Mouse (Mus musculus): ENCODE results near the gene Ccnc. TPM values are rescaled to one million over a fixed set of nuclear protein-coding genes. Genes with fewer than 3 reads are reported as not detected.
A peak's percentile ranks its signal among the peaks of the same experiment; 100 is the strongest.

Gene Ccnc
- polyA plus RNA-seq, 1 experiment from 2014 or later = 17.6 TPM

- H3K27me3 ChIP-seq (ENCODE audit: control insufficient read depth, insufficient read depth, low read depth, low read length) = no peaks in the 10 kb centered on the region
- H3K4me2 ChIP-seq (ENCODE audit: low read depth, low read length) = peak overlapping the region; percentile 54
- H3K4me3 ChIP-seq (ENCODE audit: low read depth, low read length) = peak overlapping the region; percentile 14; the same call in 1 of the 2 replicates
- H3K36me3 ChIP-seq (ENCODE audit: control insufficient read depth, insufficient read depth) = peaks cover 38% of the 10 kb centered on the region
- 33% methylated on average over 12 of the region's 12 CpGs for WGBS (ENCODE audit: insufficient replicate concordance)
- peak; percentile 86 for ATAC-seq (ENCODE audit: low read depth)
- H3K27ac ChIP-seq (ENCODE audit: low read length) = peak overlapping the region; percentile 93
- H3K9me3 ChIP-seq (replicated peaks; ENCODE audit: control insufficient read depth, low read length) = no peaks in the 10 kb centered on the region
- peak overlapping the region; percentile 32 for H3K9ac ChIP-seq (ENCODE audit: low read depth, low read length)
- peaks cover 44% of the 10 kb centered on the region for H3K4me1 ChIP-seq (ENCODE audit: control insufficient read depth, low read depth, low read length)
These were observed 53.6 kb downstream of the Ccnc start for GRCm38 (mm10) chr4:21780816-21781726.

GRCm38 (mm10) chr4:21786268-21786667 lies 58.8 kb downstream of the Ccnc start:
- peaks cover 21% of the 10 kb centered on the region for H3K4me1 ChIP-seq (ENCODE audit: control insufficient read depth, low read depth, low read length)
- H3K36me3 ChIP-seq (ENCODE audit: control insufficient read depth, insufficient read depth) = peaks cover 54% of the 10 kb centered on the region
- ATAC-seq (ENCODE audit: low read depth) = no peak
- H3K27me3 ChIP-seq (ENCODE audit: control insufficient read depth, insufficient read depth, low read depth, low read length) = no peaks in the 10 kb centered on the region
- no peak overlapping the region for H3K4me3 ChIP-seq (ENCODE audit: low read depth, low read length)
- no peaks in the 10 kb centered on the region for H3K9me3 ChIP-seq (replicated peaks; ENCODE audit: control insufficient read depth, low read length)
- H3K9ac ChIP-seq (ENCODE audit: low read depth, low read length) = no peak overlapping the region
- H3K4me2 ChIP-seq (ENCODE audit: low read depth, low read length) = no peak overlapping the region
- 88% methylated on average over 12 of the region's 12 CpGs for WGBS (ENCODE audit: insufficient replicate concordance)
- no peak overlapping the region for H3K27ac ChIP-seq (ENCODE audit: low read length)

- Histone ChIP-seq H3K4me1 (ENCODE audit: control insufficient read depth, low read depth, low read length) (peaks cover 2% of the 10 kb centered on the region), H3K4me2 (ENCODE audit: low read depth, low read length) (no peak overlapping the region), H3K4me3 (ENCODE audit: low read depth, low read length) (no peak overlapping the region), H3K9me3 (replicated peaks; ENCODE audit: control insufficient read depth, low read length) (no peaks in the 10 kb centered on the region), H3K27ac (ENCODE audit: low read length) (no peak overlapping the region), H3K36me3 (ENCODE audit: control insufficient read depth, insufficient read depth) (peaks cover 44% of the 10 kb centered on the region), H3K27me3 (ENCODE audit: control insufficient read depth, insufficient read depth, low read depth, low read length) (no peaks in the 10 kb centered on the region), H3K9ac (ENCODE audit: low read depth, low read length) (no peak overlapping the region)
- 0 out of 2 replicates have a peak, but pooled peaks have one; percentile 30 for ATAC-seq (ENCODE audit: low read depth)
- 64% methylated on average over 6 of the region's 6 CpGs for WGBS (ENCODE audit: insufficient replicate concordance)
These were observed 61.4 kb downstream of the Ccnc start for GRCm38 (mm10) chr4:21788903-21789302.

GRCm38 (mm10) chr4:21789836-21790235 lies 62.3 kb downstream of the Ccnc start:
- H3K4me1 ChIP-seq (ENCODE audit: control insufficient read depth, low read depth, low read length) = no peaks in the 10 kb centered on the region; the same call in 1 of the 2 replicates
- H3K4me2 ChIP-seq (ENCODE audit: low read depth, low read length) = no peak overlapping the region
- H3K4me3 ChIP-seq (ENCODE audit: low read depth, low read length) = no peak overlapping the region
- no peak for ATAC-seq (ENCODE audit: low read depth)
- H3K9me3 ChIP-seq (replicated peaks; ENCODE audit: control insufficient read depth, low read length) = no peaks in the 10 kb centered on the region
- 88% methylated on average over 4 of the region's 4 CpGs for WGBS (ENCODE audit: insufficient replicate concordance)
- H3K36me3 ChIP-seq (ENCODE audit: control insufficient read depth, insufficient read depth) = peaks cover 37% of the 10 kb centered on the region
- no peak overlapping the region for H3K27ac ChIP-seq (ENCODE audit: low read length)
- no peaks in the 10 kb centered on the region for H3K27me3 ChIP-seq (ENCODE audit: control insufficient read depth, insufficient read depth, low read depth, low read length)
- H3K9ac ChIP-seq (ENCODE audit: low read depth, low read length) = no peak overlapping the region

- Histone ChIP-seq H3K4me1 (ENCODE audit: control insufficient read depth, low read depth, low read length) (no peaks in the 10 kb centered on the region), H3K9me3 (replicated peaks; ENCODE audit: control insufficient read depth, low read length) (no peaks in the 10 kb centered on the region), H3K4me3 (ENCODE audit: low read depth, low read length) (no peak overlapping the region), H3K4me2 (ENCODE audit: low read depth, low read length) (no peak overlapping the region), H3K36me3 (ENCODE audit: control insufficient read depth, insufficient read depth) (peaks cover 28% of the 10 kb centered on the region), H3K27me3 (ENCODE audit: control insufficient read depth, insufficient read depth, low read depth, low read length) (no peaks in the 10 kb centered on the region), H3K27ac (ENCODE audit: low read length) (no peak overlapping the region), H3K9ac (ENCODE audit: low read depth, low read length) (no peak overlapping the region)
- no peak for ATAC-seq (ENCODE audit: low read depth)
- 84% methylated on average over 3 of the region's 3 CpGs for WGBS (ENCODE audit: insufficient replicate concordance)
These were observed 66.1 kb downstream of the Ccnc start for GRCm38 (mm10) chr4:21793631-21794030.

GRCm38 (mm10) chr4:21801013-21801412 lies 73.5 kb downstream of the Ccnc start:
- Histone ChIP-seq H3K36me3 (ENCODE audit: control insufficient read depth, insufficient read depth) (peaks cover 47% of the 10 kb centered on the region), H3K4me3 (ENCODE audit: low read depth, low read length) (no peak overlapping the region), H3K4me2 (ENCODE audit: low read depth, low read length) (no peak overlapping the region), H3K9ac (ENCODE audit: low read depth, low read length) (no peak overlapping the region), H3K27me3 (ENCODE audit: control insufficient read depth, insufficient read depth, low read depth, low read length) (no peaks in the 10 kb centered on the region), H3K9me3 (replicated peaks; ENCODE audit: control insufficient read depth, low read length) (no peaks in the 10 kb centered on the region), H3K27ac (ENCODE audit: low read length) (no peak overlapping the region), H3K4me1 (ENCODE audit: control insufficient read depth, low read depth, low read length) (no peaks in the 10 kb centered on the region)
- no peak for ATAC-seq (ENCODE audit: low read depth)
- 90% methylated on average over 1 of the region's 1 CpGs for WGBS (ENCODE audit: insufficient replicate concordance)

GRCm38 (mm10) chr4:21801620-21802019 lies 74.1 kb downstream of the Ccnc start:
- Histone ChIP-seq H3K9ac (ENCODE audit: low read depth, low read length) (no peak overlapping the region), H3K4me3 (ENCODE audit: low read depth, low read length) (no peak overlapping the region), H3K27me3 (ENCODE audit: control insufficient read depth, insufficient read depth, low read depth, low read length) (no peaks in the 10 kb centered on the region), H3K4me2 (ENCODE audit: low read depth, low read length) (no peak overlapping the region), H3K27ac (ENCODE audit: low read length) (no peak overlapping the region), H3K4me1 (ENCODE audit: control insufficient read depth, low read depth, low read length) (no peaks in the 10 kb centered on the region), H3K36me3 (ENCODE audit: control insufficient read depth, insufficient read depth) (peaks cover 47% of the 10 kb centered on the region), H3K9me3 (replicated peaks; ENCODE audit: control insufficient read depth, low read length) (no peaks in the 10 kb centered on the region)
- WGBS (ENCODE audit: insufficient replicate concordance) = 52% methylated on average over 2 of the region's 2 CpGs
- ATAC-seq (ENCODE audit: low read depth) = peak; percentile 70

GRCm38 (mm10) chr4:21807204-21807603 lies 79.7 kb downstream of the Ccnc start:
- Histone ChIP-seq H3K27me3 (ENCODE audit: control insufficient read depth, insufficient read depth, low read depth, low read length) (no peaks in the 10 kb centered on the region), H3K4me3 (ENCODE audit: low read depth, low read length) (no peak overlapping the region), H3K4me2 (ENCODE audit: low read depth, low read length) (no peak overlapping the region), H3K4me1 (ENCODE audit: control insufficient read depth, low read depth, low read length) (no peaks in the 10 kb centered on the region), H3K9ac (ENCODE audit: low read depth, low read length) (no peak overlapping the region), H3K9me3 (replicated peaks; ENCODE audit: control insufficient read depth, low read length) (no peaks in the 10 kb centered on the region), H3K27ac (ENCODE audit: low read length) (no peak overlapping the region), H3K36me3 (ENCODE audit: control insufficient read depth, insufficient read depth) (peaks cover 36% of the 10 kb centered on the region)
- ATAC-seq (ENCODE audit: low read depth) = no peak
- WGBS (ENCODE audit: insufficient replicate concordance) = 83% methylated on average over 5 of the region's 5 CpGs
